Mouse (Mus musculus) cerebral cortex, adult 2 months (tissue): Measurements from ENCODE around the gene Taf3.

Source experiments
- WGBS: fragments of 180-500 bp; shearing (Covaris S2); methylation state at CpG from one replicate; pipeline ENCODE4 v1.1.7; 2018; 5-methylcytosine and 5-hydroxymethylcytosine counted together

The Taf3 gene

GRCm38 (mm10) chr2:9888913-9889650 is 159.3 kb downstream of the Taf3 start, which contains the start of gene 9230102O04Rik:
Gene 9230102O04Rik (minus strand): TSS chr2:9889540.
- 2% methylated on average over 30 of the region's 30 CpGs for WGBS

GRCm38 (mm10) chr2:9887636-9888035 is 160.8 kb downstream of the Taf3 start:
- WGBS, result 3% methylated on average over 7 of the region's 7 CpGs

DNA sequence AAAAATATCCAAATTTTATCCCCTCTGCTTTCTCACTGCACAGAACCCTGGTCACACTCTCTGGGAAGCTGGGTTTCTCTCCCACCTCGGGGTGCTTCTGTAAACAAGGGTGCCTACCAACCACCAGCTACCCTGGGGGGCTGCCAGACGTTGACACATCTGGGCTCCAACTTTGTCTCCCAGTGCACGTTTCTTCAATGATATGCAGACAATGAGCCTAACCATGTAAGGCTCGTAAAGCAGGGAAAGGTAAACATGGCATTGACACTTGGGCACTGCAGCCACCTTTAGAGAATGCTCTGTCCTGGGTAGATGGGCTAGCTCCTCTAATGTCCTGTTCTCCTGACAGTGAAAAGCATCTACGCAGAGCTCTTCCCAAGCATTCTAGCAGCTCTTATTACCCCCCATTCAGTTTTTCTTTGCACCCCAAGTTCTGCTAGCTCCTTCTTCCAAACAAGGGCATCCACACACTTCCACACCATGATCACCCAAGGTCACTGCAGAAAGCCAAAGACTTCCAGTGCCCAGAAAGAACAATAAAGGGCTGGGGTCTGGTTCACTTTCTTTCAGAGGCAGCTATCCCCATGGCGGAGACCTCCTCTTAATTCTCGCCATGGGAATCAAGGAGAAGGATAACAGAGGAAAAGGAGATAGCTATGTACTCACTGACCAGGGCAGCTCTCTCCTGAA is 161.3 kb downstream of the Taf3 start:
- WGBS, result 10% methylated on average over 7 of the region's 7 CpGs

GRCm38 (mm10) chr2:9886031-9886430 is 162.4 kb downstream of the Taf3 start:
- WGBS, result 58% methylated on average over 3 of the region's 3 CpGs

GRCm38 (mm10) chr2:9885217-9885770 is 163.1 kb downstream of the Taf3 start:
- 12% methylated on average over 14 of the region's 14 CpGs for WGBS

GRCm38 (mm10) chr2:9884533-9885216 is 163.7 kb downstream of the Taf3 start:
- 11% methylated on average over 15 of the region's 15 CpGs for WGBS

- WGBS, result 4% methylated on average over 27 of the region's 27 CpGs
Measured at GRCm38 (mm10) chr2:9883803-9884532, 164.4 kb downstream of the Taf3 start.

- 3% methylated on average over 43 of the region's 43 CpGs for WGBS
Measured at GRCm38 (mm10) chr2:9882926-9883802, 165.2 kb downstream of the Taf3 start.

DNA sequence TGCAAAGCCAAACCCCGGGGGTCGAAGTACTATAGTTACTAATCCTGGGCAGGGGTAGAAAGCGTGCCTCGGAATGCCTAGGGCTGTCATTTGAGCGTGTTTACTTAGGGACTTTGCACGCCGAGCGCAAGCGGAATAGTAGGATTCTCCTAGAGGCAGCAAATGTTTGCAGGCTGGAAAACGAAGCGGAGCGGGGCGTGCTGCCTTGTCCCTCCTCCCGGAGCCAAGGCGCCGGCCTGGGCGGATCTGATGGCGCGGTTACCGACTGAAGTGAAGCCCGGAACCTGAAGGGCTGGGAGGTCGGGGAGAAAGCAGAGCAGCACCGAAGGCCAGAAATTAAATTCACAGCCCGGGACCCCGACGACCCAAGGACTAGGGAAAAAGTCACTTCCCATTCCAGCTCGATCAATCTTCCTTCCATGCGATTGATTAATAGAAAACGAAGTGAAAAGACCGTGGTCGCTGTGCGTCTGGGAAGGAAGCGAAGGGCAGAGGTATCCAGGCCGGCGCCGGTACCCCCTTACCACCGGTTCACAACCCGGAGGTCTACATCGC is 165.9 kb downstream of the Taf3 start:
- 2% methylated on average over 39 of the region's 39 CpGs for WGBS

DNA sequence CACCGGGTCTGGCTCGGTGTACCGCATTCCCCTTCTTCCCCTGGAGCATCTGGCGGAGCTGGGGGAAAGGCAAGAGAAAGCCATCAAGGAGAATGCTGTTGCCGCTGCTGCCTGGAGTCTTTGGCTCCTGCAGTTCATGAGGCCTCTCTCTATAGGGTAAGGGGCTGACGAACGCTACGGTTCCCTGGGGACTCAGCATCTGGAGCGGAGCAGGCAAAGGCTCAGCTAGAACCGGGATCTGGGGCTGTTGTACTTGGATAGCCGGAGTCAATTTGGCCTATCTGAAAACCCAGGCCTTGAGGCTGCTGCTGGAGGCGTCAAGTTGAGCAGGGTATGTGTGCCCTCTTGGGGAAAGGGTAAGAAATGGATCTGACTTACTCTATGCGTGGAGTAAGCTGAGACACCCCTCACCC is 166.8 kb downstream of the Taf3 start:
- WGBS, result 7% methylated on average over 13 of the region's 13 CpGs

- WGBS, result 3% methylated on average over 35 of the region's 35 CpGs
Measured at GRCm38 (mm10) chr2:9881051-9881591, 167.3 kb downstream of the Taf3 start, which contains the start of gene 4930412O13Rik. Gene 4930412O13Rik (plus strand): TSS chr2:9881252.

- 10% methylated on average over 11 of the region's 11 CpGs for WGBS
Measured at GRCm38 (mm10) chr2:9880271-9880670, 168.1 kb downstream of the Taf3 start.

DNA sequence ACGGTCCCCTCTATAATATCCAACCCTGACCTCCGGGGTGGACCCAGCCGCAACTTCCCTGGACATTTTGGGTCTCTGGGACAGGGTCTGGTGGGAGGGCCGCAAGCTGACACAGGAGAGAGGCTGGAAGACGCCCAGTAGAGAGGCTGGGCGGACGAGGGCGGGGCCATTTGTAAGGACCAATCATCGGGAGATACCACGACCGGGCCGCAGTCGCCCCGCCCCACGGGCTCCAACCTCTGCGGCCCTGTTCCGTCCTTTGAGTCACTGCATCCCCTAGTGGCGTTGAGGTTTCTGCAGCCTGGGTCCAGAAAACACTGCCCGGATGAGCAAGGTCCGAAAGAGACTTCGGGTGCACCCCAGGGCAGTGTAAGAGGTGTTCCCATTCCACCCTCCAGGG is 168.9 kb downstream of the Taf3 start:
- 2% methylated on average over 21 of the region's 21 CpGs for WGBS

GRCm38 (mm10) chr2:9879092-9879491 is 169.3 kb downstream of the Taf3 start:
- WGBS, result 3% methylated on average over 22 of the region's 22 CpGs

GRCm38 (mm10) chr2:9878564-9879081 is 169.8 kb downstream of the Taf3 start:
- 1% methylated on average over 33 of the region's 33 CpGs for WGBS

GRCm38 (mm10) chr2:9877966-9878563 is 170.3 kb downstream of the Taf3 start:
- WGBS, result 4% methylated on average over 19 of the region's 19 CpGs

DNA sequence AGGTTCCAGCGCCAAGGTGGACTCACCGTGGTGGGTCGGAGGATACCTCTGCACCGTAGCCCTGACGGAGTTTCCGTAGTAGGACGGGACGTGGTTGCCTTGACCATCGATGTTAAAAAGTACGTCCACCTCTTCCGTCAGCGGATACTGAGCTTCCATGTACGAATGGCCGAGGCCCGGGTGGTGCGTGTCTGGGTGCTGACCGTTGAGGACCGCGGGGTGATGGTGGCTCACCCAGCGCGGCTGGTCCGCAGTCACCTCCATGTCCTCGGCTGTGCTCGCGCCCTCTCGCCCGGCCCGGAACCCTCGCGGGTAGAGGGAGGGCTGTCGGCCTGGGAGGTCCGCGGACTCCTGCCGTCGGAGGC is 171.1 kb downstream of the Taf3 start:
- WGBS, result 3% methylated on average over 35 of the region's 35 CpGs

GRCm38 (mm10) chr2:9876621-9877325 is 171.6 kb downstream of the Taf3 start:
- 10% methylated on average over 31 of the region's 31 CpGs for WGBS
